Mouse (Mus musculus) megakaryocyte, embryonic 14.5 days (primary cell): ENCODE measurements at regions not wholly inside any gene's neighbourhood (a gene's known extent, or its start where the extent isn't known, plus 50 kb on each side); places are given as distances from the start of the nearest gene placed in this dataset.

Experiments used
- FLI1 ChIP-seq: IDR thresholded peaks from 2 replicates; pipeline ENCODE4 v1.6.1; 2012; ENCODE audit warnings: low read length, inconsistent platforms, mixed read lengths
- GATA1 ChIP-seq: IDR thresholded peaks from 3 replicates; pipeline ENCODE4 v1.6.1; 2012; ENCODE audit warnings: mixed read lengths, low read length, inconsistent platforms, borderline replicate concordance

GRCm38 (mm10) chr10:98864384-98864783 is 49.8 kb upstream of the Atp2b1 start:
- no peak for TF ChIP-seq GATA1
- TF ChIP-seq FLI1, result no peak
